ENCODE assay signal across 8 mouse cellular contexts in the genomic region with DNA sequence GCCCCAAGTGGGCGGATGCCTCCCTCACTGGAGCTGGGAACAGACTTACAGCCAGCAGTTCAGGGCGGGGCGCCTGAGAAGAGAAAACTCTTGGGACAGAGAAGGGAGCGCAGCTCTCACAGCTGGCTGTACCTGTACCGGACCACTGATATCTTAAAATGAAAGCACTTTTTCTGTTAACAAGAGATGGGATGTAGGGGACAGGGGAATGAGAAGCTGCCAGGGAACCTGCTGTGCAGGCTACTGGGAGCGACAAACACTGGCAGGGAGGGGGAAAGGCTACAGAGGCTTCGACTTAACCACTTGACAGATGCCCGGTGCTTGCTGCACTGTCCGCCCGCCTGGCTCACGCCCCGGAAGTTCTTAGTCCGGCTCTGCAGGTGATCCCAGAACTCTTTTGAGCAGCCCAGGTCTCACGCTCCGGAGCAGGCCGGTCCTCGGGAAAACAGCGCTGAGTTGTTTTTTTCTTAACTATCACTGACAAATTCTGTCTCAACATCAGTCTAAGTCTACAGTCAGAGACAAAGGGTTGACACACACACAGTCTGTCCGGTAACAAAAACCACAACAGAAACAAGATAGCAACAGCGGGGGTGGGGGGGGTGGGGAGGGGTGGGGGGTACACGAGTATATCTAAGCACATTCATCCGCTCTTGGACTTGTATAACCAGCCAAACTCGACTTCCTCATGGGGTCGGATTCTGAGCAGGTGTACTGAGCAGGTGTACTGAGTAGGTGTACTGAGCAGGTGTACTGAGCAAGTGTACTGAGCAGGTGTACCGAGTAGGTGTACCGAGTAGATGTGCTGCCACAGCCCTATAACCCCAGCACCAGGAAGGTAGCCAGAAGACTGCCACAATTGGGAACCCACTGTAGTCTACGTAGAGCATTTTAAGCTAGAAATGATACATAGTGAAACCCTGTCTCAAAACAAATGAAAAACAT. TPM values are rescaled to one million over a fixed set of nuclear protein-coding genes. Genes with fewer than 3 reads are reported as not detected.
DNase-seq lines count a peak whose midpoint lies in the region; ATAC-seq lines count a peak whose summit lies in the region.

No protein-coding gene starts in this region.

- no peaks in the 10 kb centered on the region for H3K9me3 ChIP-seq in kidney, embryonic 14.5 days (ENCODE audit: control insufficient read depth, low read length)
- H3K9me3 ChIP-seq in forebrain, embryonic 10.5 days: no peaks in the 10 kb centered on the region
- H3K9me3 ChIP-seq in intestine, embryonic 16.5 days (ENCODE audit: control insufficient read depth, low read length): no peaks in the 10 kb centered on the region
- H3K9me3 ChIP-seq in midbrain, embryonic 12.5 days: no peaks in the 10 kb centered on the region

- no peak for DNase-seq in kidney, adult 8-10 months
- no peak for DNase-seq in forebrain, embryonic 10.5 days (ENCODE audit: extremely low spot score, low spot score)
- peak; percentile 59 for DNase-seq in thymus, postnatal 0 days (ENCODE audit: low spot score)
- DNase-seq in layer of hippocampus, adult 9-10 months (ENCODE audit: low spot score): no peak
- DNase-seq in layer of hippocampus, postnatal 14 days (ENCODE audit: low spot score in 2 of 2): no peak

- no peak overlapping the region; the same call in 1 of the 2 replicates for H3K9ac ChIP-seq in kidney, embryonic 14.5 days (ENCODE audit: low read depth, low read length)
- peak overlapping the region; percentile 49 for H3K9ac ChIP-seq in intestine, embryonic 16.5 days (ENCODE audit: low read depth, low read length)
- H3K9ac ChIP-seq in midbrain, embryonic 12.5 days (replicated peaks): peak overlapping the region; percentile 34; the same call in 1 of the 2 replicates

- 0 out of 2 replicates have a peak overlapping the region, but pooled peaks have one; percentile 15 for H3K4me2 ChIP-seq in kidney, embryonic 14.5 days (replicated peaks; ENCODE audit: low read depth, low read length)
- H3K4me2 ChIP-seq in intestine, embryonic 16.5 days (ENCODE audit: low read depth, low read length): peak overlapping the region; percentile 45
- H3K4me2 ChIP-seq in midbrain, embryonic 12.5 days (replicated peaks): peak overlapping the region; percentile 43

- H3K36me3 ChIP-seq in kidney, embryonic 14.5 days (ENCODE audit: control insufficient read depth, insufficient read depth, low read length): no peaks in the 10 kb centered on the region
- H3K36me3 ChIP-seq in forebrain, embryonic 10.5 days (replicated peaks): no peaks in the 10 kb centered on the region
- H3K36me3 ChIP-seq in intestine, embryonic 16.5 days (ENCODE audit: control insufficient read depth, insufficient read depth, low read length): no peaks in the 10 kb centered on the region
- no peaks in the 10 kb centered on the region for H3K36me3 ChIP-seq in midbrain, embryonic 12.5 days

- H3K27me3 ChIP-seq in kidney, embryonic 14.5 days (ENCODE audit: control insufficient read depth, insufficient read depth, low read length): no peaks in the 10 kb centered on the region
- H3K27me3 ChIP-seq in forebrain, embryonic 10.5 days (ENCODE audit: poor library complexity, severe bottlenecking): no peaks in the 10 kb centered on the region
- no peaks in the 10 kb centered on the region for H3K27me3 ChIP-seq in intestine, embryonic 16.5 days (replicated peaks; ENCODE audit: control insufficient read depth, insufficient read depth, low read length)
- no peaks in the 10 kb centered on the region for H3K27me3 ChIP-seq in midbrain, embryonic 12.5 days

- 23% methylated on average over 27 of the region's 27 CpGs for WGBS in kidney, embryonic 14.5 days
- WGBS in forebrain, embryonic 10.5 days: 24% methylated on average over 27 of the region's 27 CpGs
- 19% methylated on average over 27 of the region's 27 CpGs for WGBS in intestine, embryonic 16.5 days
- 21% methylated on average over 27 of the region's 27 CpGs for WGBS in midbrain, embryonic 12.5 days

- no peak overlapping the region for H3K27ac ChIP-seq in kidney, embryonic 14.5 days (ENCODE audit: low read depth, low read length)
- peak overlapping the region; percentile 73 for H3K27ac ChIP-seq in forebrain, embryonic 10.5 days
- H3K27ac ChIP-seq in intestine, embryonic 16.5 days (ENCODE audit: low read length): peak overlapping the region; percentile 48; the same call in 1 of the 2 replicates
- no peak overlapping the region for H3K27ac ChIP-seq in midbrain, embryonic 12.5 days (replicated peaks)

- 0 out of 2 replicates have a peak, but pooled peaks cover 7% of the 10 kb centered on the region for H3K4me1 ChIP-seq in kidney, embryonic 14.5 days (ENCODE audit: control insufficient read depth, insufficient read depth, low read length)
- H3K4me1 ChIP-seq in forebrain, embryonic 10.5 days: peaks cover 37% of the 10 kb centered on the region
- H3K4me1 ChIP-seq in intestine, embryonic 16.5 days (ENCODE audit: control insufficient read depth, insufficient read depth, low read length): peaks cover 16% of the 10 kb centered on the region
- peaks cover 10% of the 10 kb centered on the region for H3K4me1 ChIP-seq in midbrain, embryonic 12.5 days

- peak overlapping the region; percentile 0; the same call in 1 of the 2 replicates for H3K4me3 ChIP-seq in kidney, embryonic 14.5 days (ENCODE audit: low read length)
- peak overlapping the region; percentile 41 for H3K4me3 ChIP-seq in forebrain, embryonic 10.5 days
- peak overlapping the region; percentile 26 for H3K4me3 ChIP-seq in intestine, embryonic 16.5 days (ENCODE audit: low read length)
- peak overlapping the region; percentile 18; the same call in 1 of the 2 replicates for H3K4me3 ChIP-seq in midbrain, embryonic 12.5 days

- 0 out of 2 replicates have a peak, but pooled peaks have one; percentile 50 for ATAC-seq in kidney, embryonic 14.5 days (ENCODE audit: low FRiP score, low TSS enrichment)
- no peak for ATAC-seq in intestine, embryonic 16.5 days
- ATAC-seq in midbrain, embryonic 12.5 days (ENCODE audit: low FRiP score, low read depth): no peak

RNA-seq across cellular contexts. Expression of a gene that starts 2.0 kb away (rescaled TPM):
- polyA plus RNA-seq in kidney, embryonic 14.5 days (2014; fragmentation: Nextera tagmentation; extraction: Ambion mirVana): 3.5 TPM in 2 replicates
- 0.74 TPM in 2 replicates for polyA plus RNA-seq in forebrain, embryonic 10.5 days (2016; fragmentation: Nextera tagmentation; extraction: Ambion mirVana)
- 7.4 and 7.7 TPM in 2 replicates for polyA plus RNA-seq in intestine, embryonic 16.5 days (2015; fragmentation: Nextera tagmentation; extraction: Ambion mirVana)
- polyA plus RNA-seq in midbrain, embryonic 12.5 days (2016; fragmentation: Nextera tagmentation; extraction: Ambion mirVana): 1.1 and 1.5 TPM in 2 replicates
- polyA plus RNA-seq in thymus, postnatal 0 days (2015; fragmentation: Nextera tagmentation; extraction: Ambion mirVana): 154 and 165 TPM in 2 replicates
- total RNA-seq in layer of hippocampus, postnatal 14 days (2021): 1 to 10 TPM; 1.1 to 2.7 TPM

RNA-seq across cellular contexts. Expression of a gene that starts 2.0 kb away (rescaled TPM):
- polyA plus RNA-seq in kidney, embryonic 14.5 days (2014; fragmentation: Nextera tagmentation; extraction: Ambion mirVana): not detected in 2 replicates
- not detected in 2 replicates for polyA plus RNA-seq in forebrain, embryonic 10.5 days (2016; fragmentation: Nextera tagmentation; extraction: Ambion mirVana)
- 37.2 and 69.9 TPM in 2 replicates for polyA plus RNA-seq in intestine, embryonic 16.5 days (2015; fragmentation: Nextera tagmentation; extraction: Ambion mirVana)
- not detected in 2 replicates for polyA plus RNA-seq in midbrain, embryonic 12.5 days (2016; fragmentation: Nextera tagmentation; extraction: Ambion mirVana)
- 2.4 and 2.7 TPM in 2 replicates for polyA plus RNA-seq in thymus, postnatal 0 days (2015; fragmentation: Nextera tagmentation; extraction: Ambion mirVana)
- total RNA-seq in layer of hippocampus, postnatal 14 days (2021): not detected

RNA-seq across cellular contexts. Expression of a gene that starts 32.9 kb away (rescaled TPM):
- polyA plus RNA-seq in kidney, embryonic 14.5 days (2014; fragmentation: Nextera tagmentation; extraction: Ambion mirVana): 8.9 and 13.0 TPM in 2 replicates
- 11.3 and 12.3 TPM in 2 replicates for polyA plus RNA-seq in forebrain, embryonic 10.5 days (2016; fragmentation: Nextera tagmentation; extraction: Ambion mirVana)
- polyA plus RNA-seq in intestine, embryonic 16.5 days (2015; fragmentation: Nextera tagmentation; extraction: Ambion mirVana): 4.9 and 6.8 TPM in 2 replicates
- 2.5 and 4.2 TPM in 2 replicates for polyA plus RNA-seq in midbrain, embryonic 12.5 days (2016; fragmentation: Nextera tagmentation; extraction: Ambion mirVana)
- polyA plus RNA-seq in thymus, postnatal 0 days (2015; fragmentation: Nextera tagmentation; extraction: Ambion mirVana): 0.99 and 1.4 TPM in 2 replicates
- total RNA-seq in layer of hippocampus, postnatal 14 days (2021): under 1 TPM; 0.19 to 0.76 TPM

RNA-seq across cellular contexts. Expression of a gene that starts 46.9 kb away (rescaled TPM):
- 129 and 151 TPM in 2 replicates for polyA plus RNA-seq in kidney, embryonic 14.5 days (2014; fragmentation: Nextera tagmentation; extraction: Ambion mirVana)
- 223 and 226 TPM in 2 replicates for polyA plus RNA-seq in forebrain, embryonic 10.5 days (2016; fragmentation: Nextera tagmentation; extraction: Ambion mirVana)
- polyA plus RNA-seq in intestine, embryonic 16.5 days (2015; fragmentation: Nextera tagmentation; extraction: Ambion mirVana): 87.5 and 100 TPM in 2 replicates
- polyA plus RNA-seq in midbrain, embryonic 12.5 days (2016; fragmentation: Nextera tagmentation; extraction: Ambion mirVana): 129 and 136 TPM in 2 replicates
- 117 and 133 TPM in 2 replicates for polyA plus RNA-seq in thymus, postnatal 0 days (2015; fragmentation: Nextera tagmentation; extraction: Ambion mirVana)
- total RNA-seq in layer of hippocampus, postnatal 14 days (2021): 10 to 100 TPM; 11.1 to 15.3 TPM

RNA-seq across cellular contexts. Expression of a gene that starts 48.5 kb away (rescaled TPM):
- 0.14 and 0.26 TPM in 2 replicates for polyA plus RNA-seq in kidney, embryonic 14.5 days (2014; fragmentation: Nextera tagmentation; extraction: Ambion mirVana)
- 0.07 and 0.10 TPM in 2 replicates for polyA plus RNA-seq in forebrain, embryonic 10.5 days (2016; fragmentation: Nextera tagmentation; extraction: Ambion mirVana)
- polyA plus RNA-seq in intestine, embryonic 16.5 days (2015; fragmentation: Nextera tagmentation; extraction: Ambion mirVana): 0.26 and 0.42 TPM in 2 replicates
- polyA plus RNA-seq in midbrain, embryonic 12.5 days (2016; fragmentation: Nextera tagmentation; extraction: Ambion mirVana): 0.10 and 0.13 TPM in 2 replicates
- 26.6 and 26.7 TPM in 2 replicates for polyA plus RNA-seq in thymus, postnatal 0 days (2015; fragmentation: Nextera tagmentation; extraction: Ambion mirVana)
- under 1 TPM; 0.65 to 0.95 TPM for total RNA-seq in layer of hippocampus, postnatal 14 days (2021)

Comparison
In these comparisons a context has a peak if more than half of its experiments do, and no peak if none do; other contexts are left out.
1. H3K27ac ChIP-seq: peak in forebrain, embryonic 10.5 days (single experiment) and intestine, embryonic 16.5 days (single experiment); none in kidney, embryonic 14.5 days (single experiment) and midbrain, embryonic 12.5 days (single experiment).
2. RNA of a gene that starts 2.0 kb away (polyA plus RNA-seq): 154 to 165 TPM in thymus, postnatal 0 days; 7.4 to 7.7 TPM in intestine, embryonic 16.5 days, 3.5 TPM in kidney, embryonic 14.5 days, 1.1 to 1.5 TPM in midbrain, embryonic 12.5 days and 0.74 TPM in forebrain, embryonic 10.5 days; every median in the first group is over 10 times any median in the second.
3. RNA of a gene that starts 2.0 kb away (polyA plus RNA-seq): 37.2 to 69.9 TPM in intestine, embryonic 16.5 days; 2.4 to 2.7 TPM in thymus, postnatal 0 days, not detected in midbrain, embryonic 12.5 days, not detected in kidney, embryonic 14.5 days and not detected in forebrain, embryonic 10.5 days; every median in the first group is over 10 times any median in the second.
4. Peak in every context shown above with its lines, with median percentiles within 50 percentile points of each other: H3K4me2 ChIP-seq and H3K4me3 ChIP-seq.